Mouse (Mus musculus) kidney, adult 18-20 months (tissue): ENCODE results near the gene Gm6583.

ENCODE experiments used
- DNase-seq: peaks from one replicate; pipeline ENCODE4 v3.0.0; 2021

Gm6583 gene

GRCm38 (mm10) chr5:112355910-112356309 is at the start of gene Gm6583:
Gene Gm6583 (minus strand): TSS chr5:112356033.
- no peak for DNase-seq

- no peak for DNase-seq
Observed at GRCm38 (mm10) chr5:112402437-112402836, 46.6 kb upstream of the Gm6583 start.

GRCm38 (mm10) chr5:112399284-112399683 is 43.5 kb upstream of the Gm6583 start:
- no peak for DNase-seq

- no peak for DNase-seq
Observed at GRCm38 (mm10) chr5:112396066-112396465, 40.2 kb upstream of the Gm6583 start.

GRCm38 (mm10) chr5:112394779-112395443 is 39.1 kb upstream of the Gm6583 start, which contains the start of gene Asphd2:
Gene Asphd2 (minus strand): TSS chr5:112394866.
- no peak for DNase-seq

GRCm38 (mm10) chr5:112394415-112394763 is 38.6 kb upstream of the Gm6583 start:
- no peak for DNase-seq

- no peak for DNase-seq
Observed at GRCm38 (mm10) chr5:112393741-112394414, 38.0 kb upstream of the Gm6583 start.

- no peak for DNase-seq
Observed at GRCm38 (mm10) chr5:112391676-112392323, 36.0 kb upstream of the Gm6583 start.

- DNase-seq, result no peak
Observed at GRCm38 (mm10) chr5:112391002-112391401, 35.2 kb upstream of the Gm6583 start.

- no peak for DNase-seq
Observed at GRCm38 (mm10) chr5:112389352-112389751, 33.5 kb upstream of the Gm6583 start.

- DNase-seq, result no peak
Observed at GRCm38 (mm10) chr5:112385973-112386372, 30.1 kb upstream of the Gm6583 start.

- no peak for DNase-seq
Observed at GRCm38 (mm10) chr5:112384805-112385472, 29.1 kb upstream of the Gm6583 start.

GRCm38 (mm10) chr5:112382641-112383330 is 27.0 kb upstream of the Gm6583 start:
- no peak for DNase-seq

- DNase-seq, result no peak
Observed at GRCm38 (mm10) chr5:112382042-112382441, 26.2 kb upstream of the Gm6583 start.

GRCm38 (mm10) chr5:112381154-112381553 is 25.3 kb upstream of the Gm6583 start:
- DNase-seq, result no peak

- peak; percentile 16 for DNase-seq
Observed at GRCm38 (mm10) chr5:112378716-112379115, 22.9 kb upstream of the Gm6583 start.

- no peak for DNase-seq
Observed at GRCm38 (mm10) chr5:112377380-112377779, 21.5 kb upstream of the Gm6583 start.

- no peak for DNase-seq
Observed at GRCm38 (mm10) chr5:112376111-112376510, 20.3 kb upstream of the Gm6583 start.

- no peak for DNase-seq
Observed at GRCm38 (mm10) chr5:112371933-112372332, 16.1 kb upstream of the Gm6583 start.

- no peak for DNase-seq
Observed at GRCm38 (mm10) chr5:112370236-112370813, 14.5 kb upstream of the Gm6583 start.

- DNase-seq, result no peak
Observed at GRCm38 (mm10) chr5:112369326-112369725, 13.5 kb upstream of the Gm6583 start.

- DNase-seq, result no peak
Observed at GRCm38 (mm10) chr5:112368666-112369065, 12.8 kb upstream of the Gm6583 start.
